Mouse (Mus musculus) kidney, embryonic 16.5 days (tissue): ENCODE results near the gene Tnnt1. TPM values are rescaled to one million over a fixed set of nuclear protein-coding genes. Genes with fewer than 3 reads are reported as not detected.

Experiments used
- ATAC-seq: fragments of 200-750 bp; cut with Nextera tagmentation; 2 replicates; pipeline ENCODE4 v1.8.0; 2017; ENCODE audit warnings: moderate TSS enrichment; ENCODE audit not compliant: low FRiP score, low TSS enrichment
- H3K27ac ChIP-seq: fragments of 300-500 bp; sonication (generic); 2 replicates; pipeline ENCODE4 v1.5.1; 2014; ENCODE audit warnings: low read length
- H3K27me3 ChIP-seq: fragments of 300-500 bp; sonication (generic); 2 replicates; pipeline ENCODE4 v1.6.1; 2014; ENCODE audit warnings: low read length, control low read depth, mixed read lengths; ENCODE audit not compliant: insufficient read depth
- H3K36me3 ChIP-seq: fragments of 300-500 bp; sonication (generic); 2 replicates; pipeline ENCODE4 v1.6.1; 2014; ENCODE audit warnings: low read length, control low read depth, mixed read lengths; ENCODE audit not compliant: insufficient read depth
- H3K4me1 ChIP-seq: fragments of 300-500 bp; sonication (generic); 2 replicates; pipeline ENCODE4 v1.6.1; 2014; ENCODE audit warnings: low read length, control low read depth, mixed read lengths; ENCODE audit not compliant: insufficient read depth
- H3K4me2 ChIP-seq: fragments of 300-500 bp; sonication (generic); replicated peaks from 2 replicates; pipeline ENCODE4 v1.6.1; 2014; ENCODE audit warnings: low read depth, low read length
- H3K4me3 ChIP-seq: fragments of 300-500 bp; sonication (generic); 2 replicates; pipeline ENCODE4 v1.5.1; 2014; ENCODE audit warnings: mild to moderate bottlenecking, low read length
- H3K9ac ChIP-seq: fragments of 300-500 bp; sonication (generic); replicated peaks from 2 replicates; pipeline ENCODE4 v1.6.1; 2014; ENCODE audit warnings: low read length
- H3K9me3 ChIP-seq: fragments of 300-500 bp; sonication (generic); 2 replicates; pipeline ENCODE4 v1.6.1; 2016; ENCODE audit warnings: low read length, control low read depth
- WGBS: fragments of 180-500 bp; shearing (Covaris S2); extraction: QIAGEN DNeasy Blood & Tissue Kit; methylation state at CpG from one replicate; pipeline ENCODE4 v1.1.7; 2014; 5-methylcytosine and 5-hydroxymethylcytosine counted together
- polyA plus RNA-seq: library from polyadenylated mRNA; unstranded; fragments of >200 nt; fragmentation: Nextera tagmentation; extraction: Ambion mirVana; gene quantifications from 2 replicates; pipeline ENCODE4 v1.2.1, GENCODE M21; 2015

Tnnt1 gene
- polyA plus RNA-seq: 20.9 and 21.6 TPM in 2 replicates

DNA sequence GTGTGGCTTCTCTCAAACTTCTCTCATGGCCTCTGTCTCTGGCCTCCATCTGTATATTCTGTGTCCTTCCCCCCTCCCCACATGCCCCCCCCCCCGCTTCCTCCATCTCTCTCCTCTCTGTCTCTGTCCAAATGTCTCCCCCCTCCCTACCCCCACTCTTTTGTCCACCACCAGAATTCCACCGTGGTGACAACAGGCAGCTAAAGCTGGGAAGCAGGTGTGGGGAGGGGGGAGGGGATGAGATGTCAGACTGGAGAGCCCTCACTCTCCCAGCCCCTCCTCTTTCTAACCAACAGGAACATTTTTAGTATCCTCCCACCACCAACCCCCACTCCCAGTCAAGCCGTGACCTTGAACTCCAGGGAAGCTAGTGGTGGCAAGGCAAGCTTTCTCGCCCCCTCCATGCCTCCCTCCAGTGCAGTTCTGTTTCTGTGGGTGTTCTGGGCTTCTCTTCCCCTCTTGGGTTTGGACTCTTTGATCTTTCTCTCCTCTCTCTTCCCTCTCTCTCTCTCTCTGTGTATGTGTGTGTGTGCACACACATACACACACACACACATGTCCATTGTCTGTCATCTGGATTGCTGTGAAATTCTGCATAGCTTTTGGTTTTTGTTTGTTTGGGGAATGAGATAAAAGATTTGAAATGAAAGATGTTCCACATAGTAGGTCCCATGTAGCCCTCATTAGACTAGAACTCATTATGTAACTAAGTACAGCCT is at the start of gene Tnnt1:
TSS of gene Tnnt1 (minus strand) at position 51 of the 719 bp plus-strand sequence.
- Histone ChIP-seq H3K27ac (no peak within 1 kb of the TSS; the same call in 1 of the 2 replicates), H3K4me1 (peaks cover 29% of the 10 kb centered on the region), H3K4me2 (no peak within 1 kb of the TSS), H3K27me3 (0 out of 2 replicates have a peak, but pooled peaks cover under 1% of the 10 kb centered on the region), H3K9ac (0 out of 2 replicates have a peak within 1 kb of the TSS, but pooled peaks have one; percentile 10), H3K4me3 (no peak within 1 kb of the TSS), H3K9me3 (no peaks in the 10 kb centered on the region), H3K36me3 (no peaks in the 10 kb centered on the region)
- ATAC-seq: no peak
- WGBS: 17% methylated on average over 4 of the region's 4 CpGs

DNA sequence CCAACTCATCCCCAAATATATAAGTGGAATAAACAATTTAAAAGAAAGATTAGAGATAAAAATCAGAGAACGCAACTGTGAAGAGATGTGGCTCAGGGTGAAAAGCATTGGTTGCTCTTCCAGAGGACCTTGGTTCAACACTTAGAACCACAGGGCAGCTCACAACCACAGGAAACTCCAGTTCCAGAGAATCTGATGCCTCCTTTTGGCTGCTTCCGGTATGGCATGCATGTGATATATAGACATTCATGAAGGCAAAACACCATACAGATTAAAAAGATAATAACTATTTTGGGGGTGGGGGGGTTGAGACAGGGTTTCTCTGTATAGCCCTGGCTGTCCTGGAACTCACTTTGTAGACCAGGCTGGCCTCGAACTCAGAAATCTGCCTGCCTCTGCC is 46.5 kb upstream of the Tnnt1 start:
- H3K4me2 ChIP-seq: no peak overlapping the region
- H3K27me3 ChIP-seq: no peaks in the 10 kb centered on the region
- H3K36me3 ChIP-seq: no peaks in the 10 kb centered on the region
- ATAC-seq: no peak
- H3K27ac ChIP-seq: no peak overlapping the region
- 87% methylated on average over 3 of the region's 3 CpGs for WGBS
- H3K4me3 ChIP-seq: no peak overlapping the region
- H3K4me1 ChIP-seq: no peaks in the 10 kb centered on the region
- H3K9me3 ChIP-seq: no peaks in the 10 kb centered on the region
- no peak overlapping the region for H3K9ac ChIP-seq

DNA sequence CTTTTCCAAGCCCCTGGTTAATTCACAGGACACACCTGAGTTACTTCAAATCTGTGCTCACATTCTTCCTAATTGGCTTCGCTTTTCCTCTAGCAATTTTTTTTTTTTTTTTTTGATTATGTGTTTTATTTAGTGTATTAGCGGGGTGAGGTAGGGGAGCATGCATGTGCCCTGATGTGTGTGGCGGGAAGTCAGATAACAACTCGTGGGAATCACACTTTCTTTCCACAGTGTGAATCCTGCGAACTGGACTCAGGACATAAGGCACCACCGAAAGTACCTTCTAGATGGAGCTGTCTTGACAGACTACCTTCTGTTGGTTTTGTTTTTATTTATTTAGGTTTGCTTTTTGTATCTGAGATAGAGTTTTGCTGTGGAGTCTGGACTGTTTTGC is 41.0 kb upstream of the Tnnt1 start:
- no peak overlapping the region for H3K9ac ChIP-seq
- 73% methylated on average over 6 of the region's 6 CpGs for WGBS
- no peak for ATAC-seq
- H3K9me3 ChIP-seq: no peaks in the 10 kb centered on the region
- no peak overlapping the region for H3K4me3 ChIP-seq
- H3K36me3 ChIP-seq: no peaks in the 10 kb centered on the region
- no peak overlapping the region for H3K4me2 ChIP-seq
- H3K27me3 ChIP-seq: no peaks in the 10 kb centered on the region
- H3K27ac ChIP-seq: no peak overlapping the region
- no peaks in the 10 kb centered on the region for H3K4me1 ChIP-seq

DNA sequence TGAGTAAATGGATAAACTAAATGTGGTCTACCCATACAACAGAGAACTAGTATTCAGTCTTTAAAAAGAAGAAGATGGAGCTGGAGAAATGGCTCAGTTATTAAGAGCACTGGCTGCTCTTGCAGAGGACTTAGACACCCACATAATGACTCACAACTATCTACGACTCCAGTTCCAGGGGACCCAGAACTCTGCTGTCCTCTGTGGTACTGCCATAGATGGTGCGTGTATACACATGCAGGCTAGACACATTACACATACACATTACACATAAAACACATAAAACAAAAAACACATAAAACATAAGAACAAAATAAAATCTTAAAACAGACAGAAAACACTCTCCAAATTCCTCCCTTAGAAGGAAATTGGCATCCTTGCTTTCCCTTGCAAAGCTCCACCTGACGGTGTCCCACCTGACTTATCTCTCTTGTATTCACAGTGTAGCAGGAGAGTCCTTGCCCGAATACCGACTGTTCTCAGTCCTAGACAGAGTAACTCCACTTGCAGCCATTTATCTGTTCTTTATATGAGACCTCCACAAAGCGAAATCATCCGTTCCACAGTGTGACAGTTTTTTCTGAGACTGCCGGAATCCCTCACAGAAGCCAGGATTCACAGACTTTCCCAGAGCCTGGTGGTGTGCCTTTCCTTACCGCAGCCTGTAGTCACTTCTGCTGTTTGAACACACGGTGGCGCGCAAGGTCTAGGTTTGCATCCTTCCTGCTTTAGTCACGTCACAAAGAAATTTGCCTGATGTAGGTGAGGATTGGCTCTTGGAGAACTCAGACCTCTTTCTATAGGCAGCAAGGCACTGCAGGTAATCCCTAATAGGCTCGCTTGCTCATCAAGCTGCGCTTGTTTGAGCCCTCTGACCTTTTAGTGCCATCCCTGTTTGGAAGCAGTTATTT is 40.3 kb upstream of the Tnnt1 start:
- WGBS: 21% methylated on average over 15 of the region's 15 CpGs

DNA sequence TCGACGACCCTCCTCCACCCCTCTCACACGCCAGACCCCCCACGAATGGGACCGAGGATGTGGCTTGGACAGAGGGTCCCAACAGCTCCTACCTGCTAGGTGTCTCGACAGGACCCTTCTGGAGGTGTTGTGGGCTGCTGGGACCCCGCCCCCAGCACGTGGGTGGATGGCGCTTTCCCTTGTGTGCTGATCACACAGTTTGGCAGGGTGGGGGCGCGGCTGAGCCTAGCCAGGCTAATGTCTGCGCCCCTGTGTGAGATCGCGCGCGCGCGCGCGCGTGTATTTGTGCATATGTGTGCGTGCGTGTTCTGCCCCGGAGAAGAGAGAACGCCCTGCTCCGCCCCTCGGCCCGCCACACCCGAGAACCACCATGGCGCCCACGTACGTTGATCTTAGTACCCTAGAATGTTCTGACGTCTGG is 31.0 kb upstream of the Tnnt1 start, which contains the start of gene Syt5:
TSS of gene Syt5 (minus strand) at position 321 of the 421 bp plus-strand sequence.
- Histone ChIP-seq H3K27ac (no peak within 1 kb of the TSS), H3K4me1 (peaks cover 14% of the 10 kb centered on the region), H3K4me3 (peak within 1 kb of the TSS; percentile 44), H3K9ac (peak within 1 kb of the TSS; percentile 48), H3K27me3 (no peaks in the 10 kb centered on the region), H3K9me3 (no peaks in the 10 kb centered on the region), H3K4me2 (peak within 1 kb of the TSS; percentile 66), H3K36me3 (no peaks in the 10 kb centered on the region)
- WGBS: 7% methylated on average over 33 of the region's 33 CpGs
- peak; percentile 49; the same call in 1 of the 2 replicates for ATAC-seq

More for the DNA sequence above, 40.3 kb upstream of the Tnnt1 start:
- Histone ChIP-seq H3K9ac (no peak overlapping the region), H3K9me3 (no peaks in the 10 kb centered on the region), H3K4me1 (no peaks in the 10 kb centered on the region), H3K4me2 (no peak overlapping the region), H3K27ac (no peak overlapping the region), H3K36me3 (no peaks in the 10 kb centered on the region), H3K4me3 (no peak overlapping the region), H3K27me3 (no peaks in the 10 kb centered on the region)
- ATAC-seq: peak; percentile 93

DNA sequence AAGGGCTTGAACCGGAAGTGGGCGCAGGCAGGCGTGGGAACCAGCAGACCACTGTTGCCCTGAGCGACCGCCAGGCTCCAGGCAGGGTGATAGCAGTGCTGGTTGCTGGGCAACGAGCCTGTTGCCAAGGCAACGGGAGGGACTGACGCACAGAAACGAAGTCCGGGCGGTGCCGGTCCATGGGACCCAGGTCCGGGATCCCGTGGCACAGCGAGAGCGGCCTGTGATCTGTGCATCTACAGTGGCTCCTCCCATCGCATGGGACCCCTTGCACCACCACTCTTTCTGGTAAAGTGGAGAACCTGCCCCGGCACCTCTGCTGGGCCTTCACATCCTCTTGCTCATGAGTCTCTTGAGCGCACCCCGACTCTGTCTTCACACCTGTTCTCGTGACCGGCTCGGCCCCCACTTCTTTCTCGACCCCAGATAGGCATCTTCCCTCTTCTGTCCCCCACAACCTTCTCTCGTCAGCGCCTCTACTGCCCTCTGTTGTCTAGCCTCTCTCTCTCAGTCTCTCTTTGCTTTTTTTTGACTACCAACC is 30.5 kb upstream of the Tnnt1 start:
- H3K9ac ChIP-seq: 0 out of 2 replicates have a peak overlapping the region, but pooled peaks have one; percentile 41
- H3K9me3 ChIP-seq: no peaks in the 10 kb centered on the region
- H3K4me2 ChIP-seq: peak overlapping the region; percentile 66
- H3K36me3 ChIP-seq: no peaks in the 10 kb centered on the region
- peak overlapping the region; percentile 44 for H3K4me3 ChIP-seq
- peaks cover 14% of the 10 kb centered on the region for H3K4me1 ChIP-seq
- H3K27me3 ChIP-seq: no peaks in the 10 kb centered on the region
- WGBS: 3% methylated on average over 26 of the region's 26 CpGs
- ATAC-seq: peak; percentile 80
- H3K27ac ChIP-seq: no peak overlapping the region

DNA sequence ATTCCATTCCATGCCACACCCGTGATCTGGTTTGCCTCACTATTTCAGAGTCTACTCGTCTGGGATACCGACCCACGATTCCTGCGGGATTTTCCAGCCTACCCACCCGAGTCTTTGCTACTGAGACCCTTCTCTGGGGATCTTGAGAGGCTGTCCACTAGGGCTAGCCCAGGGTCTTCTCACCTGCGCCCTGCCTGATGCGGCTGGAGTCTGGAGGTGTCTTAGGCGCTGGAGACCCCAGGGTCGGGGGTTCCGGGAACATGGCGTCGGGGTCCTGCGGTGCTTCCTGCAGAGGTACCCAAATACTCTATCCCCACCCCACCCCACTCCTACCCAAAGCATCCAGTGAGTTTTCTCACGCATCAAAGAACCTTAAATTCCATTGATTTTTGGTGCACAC is 29.9 kb upstream of the Tnnt1 start:
- H3K27ac ChIP-seq: no peak overlapping the region
- ATAC-seq: 0 out of 2 replicates have a peak, but pooled peaks have one; percentile 3
- no peaks in the 10 kb centered on the region for H3K36me3 ChIP-seq
- WGBS: 78% methylated on average over 15 of the region's 15 CpGs
- H3K9me3 ChIP-seq: no peaks in the 10 kb centered on the region
- no peak overlapping the region for H3K9ac ChIP-seq
- no peak overlapping the region for H3K4me3 ChIP-seq
- H3K4me1 ChIP-seq: peaks cover 14% of the 10 kb centered on the region
- peak overlapping the region; percentile 66 for H3K4me2 ChIP-seq
- no peaks in the 10 kb centered on the region for H3K27me3 ChIP-seq

DNA sequence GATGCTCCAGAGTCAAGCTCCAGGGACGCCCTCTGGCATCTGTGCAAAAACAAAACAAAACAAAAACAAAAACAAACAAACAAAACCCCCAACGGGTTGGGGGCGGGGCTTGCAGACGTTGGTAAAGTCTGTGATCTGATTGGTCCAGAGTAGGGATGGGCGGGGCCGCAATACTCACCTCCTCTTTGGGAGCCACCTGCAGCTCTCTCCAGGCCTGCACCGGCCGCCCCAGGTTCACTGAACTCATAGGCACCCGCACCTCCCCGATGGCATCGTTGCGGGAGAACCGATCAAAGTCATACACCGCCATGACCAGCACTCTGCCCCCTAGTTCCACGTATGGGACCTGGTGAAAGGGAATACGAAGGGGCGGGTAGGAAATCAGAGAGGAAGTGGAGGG is 25.8 kb upstream of the Tnnt1 start:
- no peaks in the 10 kb centered on the region for H3K27me3 ChIP-seq
- H3K9ac ChIP-seq: no peak overlapping the region
- peaks cover 9% of the 10 kb centered on the region for H3K4me1 ChIP-seq
- H3K9me3 ChIP-seq: no peaks in the 10 kb centered on the region
- no peak overlapping the region for H3K4me3 ChIP-seq
- no peak for ATAC-seq
- 34% methylated on average over 17 of the region's 17 CpGs for WGBS
- no peaks in the 10 kb centered on the region for H3K36me3 ChIP-seq
- no peak overlapping the region for H3K4me2 ChIP-seq
- H3K27ac ChIP-seq: no peak overlapping the region

DNA sequence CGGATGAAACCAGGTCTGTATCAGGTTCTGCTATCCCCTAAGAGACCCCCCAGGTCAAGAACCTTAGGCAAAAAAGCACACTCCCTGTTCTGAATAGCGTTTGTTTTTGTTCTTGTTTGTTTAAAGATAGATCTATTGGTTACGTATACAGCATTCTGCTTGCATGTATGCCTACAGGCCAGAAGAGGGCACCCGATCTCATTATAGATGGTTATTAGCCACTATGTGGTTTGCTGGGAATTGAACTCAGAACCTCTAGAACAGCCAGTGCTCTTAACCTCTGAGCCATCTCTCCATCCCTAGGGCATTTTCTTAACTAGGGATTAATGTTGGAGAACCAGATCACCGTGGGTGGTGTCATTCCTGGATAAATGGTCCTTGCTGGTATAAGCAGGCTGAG is 25.2 kb upstream of the Tnnt1 start:
- Histone ChIP-seq H3K36me3 (no peaks in the 10 kb centered on the region), H3K4me2 (no peak overlapping the region), H3K27me3 (no peaks in the 10 kb centered on the region), H3K9ac (no peak overlapping the region), H3K27ac (no peak overlapping the region), H3K4me1 (peaks cover 2% of the 10 kb centered on the region), H3K9me3 (no peaks in the 10 kb centered on the region), H3K4me3 (no peak overlapping the region)
- 74% methylated on average over 5 of the region's 5 CpGs for WGBS
- no peak for ATAC-seq
